Mouse (Mus musculus): Measurements from ENCODE around the gene Cts8. TPM values are rescaled to one million over a fixed set of nuclear protein-coding genes. Genes with fewer than 3 reads are reported as not detected.
A peak's percentile ranks its signal among the peaks of the same experiment; 100 is the strongest.

Cts8 gene
- not detected in 2 replicates for polyA plus RNA-seq (2014; fragmentation: Nextera tagmentation; extraction: Ambion mirVana)

- no peaks in the 10 kb centered on the region for H3K27me3 ChIP-seq (replicated peaks; ENCODE audit: control insufficient read depth, insufficient read depth, low read length)
- DNase-seq (ENCODE audit: low spot score) (no peak), ATAC-seq (ENCODE audit: low read depth) (no peak)
- no peak within 1 kb of the TSS for H3K27ac ChIP-seq (replicated peaks; ENCODE audit: low read depth, low read length)
- H3K4me2 ChIP-seq (ENCODE audit: low read depth, low read length) = no peak within 1 kb of the TSS
- H3K9me3 ChIP-seq (ENCODE audit: control insufficient read depth, low read length) = peaks cover 12% of the 10 kb centered on the region; the same call in 1 of the 2 replicates
- H3K4me1 ChIP-seq (ENCODE audit: control insufficient read depth, insufficient read depth, low read length) = no peaks in the 10 kb centered on the region
- no peak within 1 kb of the TSS for H3K9ac ChIP-seq (ENCODE audit: low read depth, low read length)
- WGBS = 83% methylated on average over 2 of the region's 2 CpGs
- H3K36me3 ChIP-seq (ENCODE audit: control insufficient read depth, insufficient read depth, low read length) = no peaks in the 10 kb centered on the region
- no peak within 1 kb of the TSS for H3K4me3 ChIP-seq (ENCODE audit: low read depth, low read length)
These were observed at the start of gene Cts8 for GRCm38 (mm10) chr13:61255258-61255657. Gene Cts8 (minus strand): TSS chr13:61255358.

- Histone ChIP-seq H3K36me3 (ENCODE audit: control insufficient read depth, insufficient read depth, low read length) (no peaks in the 10 kb centered on the region), H3K4me2 (ENCODE audit: low read depth, low read length) (no peak within 1 kb of the TSS), H3K9me3 (ENCODE audit: control insufficient read depth, low read length) (peaks cover 12% of the 10 kb centered on the region), H3K4me1 (ENCODE audit: control insufficient read depth, insufficient read depth, low read length) (no peaks in the 10 kb centered on the region), H3K9ac (ENCODE audit: low read depth, low read length) (no peak within 1 kb of the TSS), H3K27ac (replicated peaks; ENCODE audit: low read depth, low read length) (no peak within 1 kb of the TSS), H3K27me3 (replicated peaks; ENCODE audit: control insufficient read depth, insufficient read depth, low read length) (no peaks in the 10 kb centered on the region), H3K4me3 (ENCODE audit: low read depth, low read length) (no peak within 1 kb of the TSS)
- 84% methylated on average over 2 of the region's 2 CpGs for WGBS
- DNase-seq (ENCODE audit: low spot score) = no peak
- ATAC-seq (ENCODE audit: low read depth) = no peak
These were observed 33.6 kb upstream of the Cts8 start, which contains the start of gene Gm49398 for GRCm38 (mm10) chr13:61288739-61289138. Gene Gm49398 (minus strand): TSS chr13:61288839.

GRCm38 (mm10) chr13:61241076-61241947 lies 13.8 kb downstream of the Cts8 start:
- no peak overlapping the region for H3K27ac ChIP-seq (replicated peaks; ENCODE audit: low read depth, low read length)

GRCm38 (mm10) chr13:61203310-61203709 lies 51.8 kb downstream of the Cts8 start, which contains the start of gene Cts6:
Gene Cts6 (minus strand): TSS chr13:61203410.
- Histone ChIP-seq H3K4me1 (ENCODE audit: control insufficient read depth, insufficient read depth, low read length) (no peaks in the 10 kb centered on the region), H3K4me3 (ENCODE audit: low read depth, low read length) (no peak within 1 kb of the TSS), H3K27ac (replicated peaks; ENCODE audit: low read depth, low read length) (no peak within 1 kb of the TSS), H3K27me3 (replicated peaks; ENCODE audit: control insufficient read depth, insufficient read depth, low read length) (no peaks in the 10 kb centered on the region), H3K9me3 (ENCODE audit: control insufficient read depth, low read length) (peaks cover 18% of the 10 kb centered on the region; the same call in 1 of the 2 replicates), H3K36me3 (ENCODE audit: control insufficient read depth, insufficient read depth, low read length) (no peaks in the 10 kb centered on the region), H3K4me2 (ENCODE audit: low read depth, low read length) (no peak within 1 kb of the TSS), H3K9ac (ENCODE audit: low read depth, low read length) (no peak within 1 kb of the TSS)
- 84% methylated on average over 3 of the region's 3 CpGs for WGBS
- ATAC-seq (ENCODE audit: low read depth) (no peak), DNase-seq (ENCODE audit: low spot score) (no peak)

More at GRCm38 (mm10) chr13:61241076-61241947, 13.8 kb downstream of the Cts8 start:
- Histone ChIP-seq H3K36me3 (ENCODE audit: control insufficient read depth, insufficient read depth, low read length) (no peaks in the 10 kb centered on the region), H3K4me3 (ENCODE audit: low read depth, low read length) (no peak overlapping the region), H3K4me2 (ENCODE audit: low read depth, low read length) (no peak overlapping the region), H3K9me3 (ENCODE audit: control insufficient read depth, low read length) (0 out of 2 replicates have a peak, but pooled peaks cover 4% of the 10 kb centered on the region), H3K9ac (ENCODE audit: low read depth, low read length) (no peak overlapping the region), H3K4me1 (ENCODE audit: control insufficient read depth, insufficient read depth, low read length) (no peaks in the 10 kb centered on the region), H3K27me3 (replicated peaks; ENCODE audit: control insufficient read depth, insufficient read depth, low read length) (no peaks in the 10 kb centered on the region)
- DNase-seq (ENCODE audit: low spot score) = peak; percentile 46
- no peak for ATAC-seq (ENCODE audit: low read depth)
- WGBS = 63% methylated on average over 13 of the region's 13 CpGs

Other genes with a start within 250 kb of the Cts8 start
- not detected in 2 replicates for gene Ctsj, start 249.4 kb downstream of the Cts8 start, polyA plus RNA-seq (2014; fragmentation: Nextera tagmentation; extraction: Ambion mirVana)
- not detected in 2 replicates for gene Ctsq, start 214.7 kb downstream of the Cts8 start, polyA plus RNA-seq (2014; fragmentation: Nextera tagmentation; extraction: Ambion mirVana)
- not detected in 2 replicates for gene Ctsr, start 91.1 kb downstream of the Cts8 start, polyA plus RNA-seq (2014; fragmentation: Nextera tagmentation; extraction: Ambion mirVana)
- not detected in 2 replicates for gene Cts6, start 51.9 kb downstream of the Cts8 start, polyA plus RNA-seq (2014; fragmentation: Nextera tagmentation; extraction: Ambion mirVana)
- not detected in 2 replicates for gene Gm49398, start 33.5 kb upstream of the Cts8 start, polyA plus RNA-seq (2014; fragmentation: Nextera tagmentation; extraction: Ambion mirVana)
- not detected in 2 replicates for gene Cts7, start 102.8 kb upstream of the Cts8 start, polyA plus RNA-seq (2014; fragmentation: Nextera tagmentation; extraction: Ambion mirVana)

Data from embryonic facial prominence, embryonic 14.5 days (tissue).